Mouse (Mus musculus): ENCODE results near the gene Gpr160.
"Not testable (repeated sequence)": the region's sequence is repeated elsewhere in the genome, so short reads cannot be mapped to it uniquely, and the experiment has no call there.

Gpr160 gene

DNA sequence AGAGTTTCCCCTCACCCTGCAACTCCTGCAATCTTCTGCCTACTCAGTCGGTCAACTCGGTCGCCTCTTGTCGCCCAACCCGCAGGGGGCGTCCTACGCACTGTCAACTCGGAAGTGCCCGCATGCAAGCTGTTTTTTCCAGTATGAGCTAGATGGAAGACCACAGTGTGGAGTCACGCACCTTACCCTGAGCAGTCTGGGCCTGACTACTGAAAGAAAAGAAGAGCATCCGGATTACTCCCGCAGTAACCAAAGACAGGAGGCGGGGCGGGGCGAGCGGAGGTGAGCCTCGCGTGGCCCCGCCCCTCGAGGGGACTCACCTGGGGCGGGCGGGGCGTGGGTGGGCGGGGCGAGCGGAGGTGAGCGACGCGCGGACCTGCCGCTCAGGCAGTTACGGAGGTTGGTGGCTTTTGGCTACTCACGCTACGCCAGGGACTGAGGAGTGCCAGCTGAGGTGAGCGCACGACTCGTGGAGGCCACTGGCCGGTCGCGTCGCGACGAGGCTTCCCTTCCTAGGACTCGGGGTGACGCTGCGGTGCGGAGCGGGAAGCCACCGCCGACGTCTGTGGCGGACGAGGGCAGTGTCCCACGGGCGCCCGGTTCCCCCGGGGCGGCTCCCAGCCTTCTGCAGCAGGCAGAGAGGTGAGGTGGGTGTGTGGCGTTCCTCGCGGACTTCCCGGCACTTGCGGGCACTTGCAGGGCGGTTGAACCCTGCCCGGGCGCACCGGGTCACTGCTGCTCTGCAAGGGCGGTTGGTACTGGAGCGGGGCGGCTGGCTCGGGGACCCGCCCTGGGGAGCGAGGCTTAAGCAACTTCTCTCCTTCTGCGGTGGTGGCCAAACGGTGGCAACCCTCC is at the start of gene Gpr160:
Gene Gpr160, plus strand, starts transcription at position 347 of the 855 bp plus-strand sequence.
- peak; percentile 79 to 91 for DNase-seq (ENCODE audit: inconsistent age in 2 of 2, low spot score in 1 of 2)

DNA sequence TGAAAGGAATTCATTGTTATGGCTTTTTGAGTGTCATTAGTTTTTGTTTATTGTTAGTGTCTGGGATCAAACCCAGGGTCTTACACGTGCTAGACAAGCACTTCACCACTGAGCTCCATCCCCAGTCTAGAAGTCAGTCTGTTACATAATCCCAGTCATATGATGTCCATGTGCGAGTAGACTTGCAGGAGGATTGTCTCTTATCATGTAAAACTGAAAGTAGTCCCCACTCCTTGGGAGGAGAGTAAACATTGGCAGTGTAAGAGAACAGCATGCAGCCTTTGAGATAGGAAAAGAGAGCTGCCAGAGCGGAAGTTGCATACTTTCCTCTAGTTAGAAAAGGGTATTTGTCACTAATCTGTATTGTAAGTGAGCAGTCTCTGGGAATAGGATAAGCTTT is 42.9 kb upstream of the Gpr160 start:
- DNase-seq (ENCODE audit: inconsistent age in 2 of 2, low spot score in 1 of 2), result no peak

DNA sequence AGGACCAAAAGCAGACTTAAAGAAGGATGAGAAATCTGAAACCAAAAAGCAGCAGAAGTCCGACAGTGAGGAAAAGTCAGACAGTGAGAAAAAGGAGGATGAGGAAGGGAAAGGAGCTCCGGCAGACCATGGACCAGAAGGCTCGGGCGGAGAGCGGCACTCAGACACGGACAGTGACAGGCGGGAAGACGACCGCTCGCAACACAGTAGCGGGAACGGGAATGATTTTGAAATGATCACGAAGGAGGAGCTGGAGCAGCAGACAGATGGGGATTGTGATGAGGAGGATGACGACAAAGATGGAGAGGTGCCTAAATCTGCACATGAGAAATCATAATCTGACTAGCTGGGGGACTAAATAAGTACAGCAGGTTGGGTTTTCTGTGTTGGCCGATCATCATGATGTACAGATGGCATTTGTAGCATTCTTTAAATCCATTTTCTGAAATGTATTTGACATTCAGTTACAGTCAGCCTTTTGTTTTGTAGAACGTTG is 37.1 kb upstream of the Gpr160 start:
- no peak for DNase-seq (ENCODE audit: inconsistent age in 2 of 2, low spot score in 1 of 2)

DNA sequence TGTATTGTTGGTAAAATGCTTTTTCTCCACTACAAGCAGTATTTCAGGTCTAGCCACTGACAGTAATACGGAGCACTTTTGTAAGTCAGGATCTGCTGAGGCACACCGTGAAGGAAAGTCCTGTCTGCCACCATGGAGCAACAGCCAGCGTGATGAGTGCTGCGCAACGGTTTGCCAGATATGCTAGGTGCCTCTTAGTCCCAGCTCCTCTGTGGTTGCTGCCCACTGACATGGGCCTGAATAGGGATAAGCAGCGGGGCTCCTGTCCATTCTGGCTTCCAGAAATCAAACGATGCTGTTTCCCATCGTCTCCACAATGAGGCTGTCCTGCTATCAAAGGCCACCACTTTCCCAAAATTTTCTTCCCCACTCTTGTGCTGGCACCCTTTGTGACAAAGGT is 33.6 kb upstream of the Gpr160 start:
- no peak for DNase-seq (ENCODE audit: inconsistent age in 2 of 2, low spot score in 1 of 2)

DNA sequence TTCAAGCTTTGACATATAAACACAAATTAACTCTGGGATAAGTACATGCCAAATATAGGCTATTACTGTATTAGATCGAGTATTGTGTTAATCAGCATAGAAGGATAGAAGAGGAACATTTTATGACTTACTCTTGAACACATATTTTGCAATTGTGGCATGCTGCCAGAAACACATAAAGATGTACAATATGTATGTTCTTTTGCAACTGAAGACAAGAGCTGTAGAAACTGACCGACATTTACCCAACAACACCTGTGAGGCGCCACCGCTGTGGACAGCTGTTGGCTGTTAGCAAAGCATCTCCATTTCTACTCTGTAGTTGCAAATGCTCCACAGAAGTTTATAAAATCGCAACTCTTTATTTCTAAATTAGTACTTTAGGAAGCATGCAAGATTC is 29.7 kb upstream of the Gpr160 start:
- no peak for DNase-seq (ENCODE audit: inconsistent age in 2 of 2, low spot score in 1 of 2)

DNA sequence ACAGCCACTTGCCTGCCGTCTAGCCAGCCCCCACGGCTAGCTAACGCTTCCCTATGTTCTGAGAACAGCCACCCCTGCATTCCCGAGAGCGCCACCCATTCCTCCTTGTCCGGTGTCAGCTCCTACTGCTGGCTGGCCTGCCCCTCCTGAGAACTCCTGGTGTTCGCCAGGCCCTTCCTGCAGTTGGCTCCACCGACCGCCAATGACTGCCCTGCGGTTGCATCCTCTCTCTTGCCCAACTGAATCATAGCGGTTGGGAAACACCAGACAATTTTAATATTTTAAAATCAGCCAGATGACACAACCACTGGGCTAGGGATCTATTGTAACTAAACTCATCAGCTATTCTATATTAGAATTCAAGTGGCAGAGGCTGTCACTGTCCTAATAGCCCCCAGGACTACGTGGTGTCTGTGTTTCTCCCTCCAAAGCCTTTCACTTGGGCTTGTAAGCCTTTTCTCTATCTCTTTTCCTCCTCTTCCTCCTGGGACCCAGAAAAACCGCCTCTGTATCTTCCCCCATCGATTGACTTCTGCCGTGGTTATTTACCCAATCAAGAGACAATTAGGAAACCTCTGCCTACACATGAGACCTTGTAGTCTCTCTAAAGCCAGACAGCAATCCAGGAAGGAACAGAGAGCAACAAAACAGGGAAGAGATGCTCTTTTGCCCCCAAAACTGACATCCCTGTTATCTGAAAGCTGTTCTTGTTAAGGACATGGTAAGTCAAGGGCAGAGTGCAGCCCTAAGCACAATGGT is 23.7 kb upstream of the Gpr160 start:
- peak in 1 of 2 experiments; percentile 44 for DNase-seq (ENCODE audit: inconsistent age in 2 of 2, low spot score in 1 of 2)

DNA sequence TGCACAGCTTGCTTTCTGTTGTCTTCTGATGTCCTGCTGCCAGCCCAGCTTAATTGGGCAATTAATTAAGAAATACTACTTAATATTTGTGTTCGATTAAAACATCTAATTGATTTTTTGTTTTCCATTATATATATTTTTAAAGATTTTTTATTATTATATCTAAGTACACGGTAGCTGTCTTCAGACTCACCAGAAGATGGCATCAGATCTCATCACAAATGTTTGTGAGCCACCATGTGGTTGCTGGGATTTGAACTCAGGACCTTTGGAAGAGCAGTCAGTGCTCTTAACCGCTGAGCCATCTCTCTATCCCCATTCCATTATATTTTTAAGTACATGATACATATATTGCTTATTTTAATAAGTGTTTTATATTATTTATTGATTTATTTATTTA is 22.5 kb upstream of the Gpr160 start:
- DNase-seq (ENCODE audit: inconsistent age in 2 of 2, low spot score in 1 of 2), result no peak

DNA sequence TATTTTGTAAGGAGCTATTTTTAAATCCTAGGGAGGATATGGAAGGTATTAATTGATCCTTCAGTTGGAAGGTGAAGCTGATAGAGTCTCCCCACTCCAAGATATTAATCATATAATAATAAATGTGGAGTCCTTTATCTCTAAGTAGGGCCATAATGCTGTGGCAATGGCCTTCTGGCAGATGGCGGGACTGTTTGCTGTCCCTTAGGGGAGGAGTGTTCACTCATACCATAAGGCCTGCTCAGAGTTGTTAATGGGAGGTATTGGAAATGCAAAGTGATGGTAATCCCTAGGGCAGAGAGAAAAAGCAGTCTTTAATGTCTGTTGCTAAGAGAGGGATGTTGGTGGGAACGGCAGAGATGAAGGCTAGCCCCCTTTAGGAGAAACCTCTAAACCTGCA is 10.0 kb upstream of the Gpr160 start:
- no peak for DNase-seq (ENCODE audit: inconsistent age in 2 of 2, low spot score in 1 of 2)

DNA sequence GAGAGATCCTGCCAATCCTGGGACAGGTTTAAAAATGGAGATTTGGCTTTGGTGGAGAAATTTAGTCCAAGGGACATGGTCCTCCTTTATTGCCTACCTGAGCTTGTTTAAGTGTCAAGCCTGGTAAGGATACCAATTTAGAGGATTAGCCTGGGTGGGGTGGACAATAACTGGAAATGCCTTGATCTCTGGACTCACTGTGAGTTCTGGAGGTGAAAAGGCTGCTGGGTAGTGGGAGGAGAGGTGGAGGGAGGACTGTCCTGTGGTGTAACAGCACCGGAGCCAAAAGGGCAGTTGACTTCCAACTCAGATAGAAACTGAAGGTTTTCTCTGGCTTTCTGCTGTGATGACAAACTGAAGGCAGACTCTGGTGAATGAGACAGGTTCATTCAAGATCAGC is 8.3 kb upstream of the Gpr160 start:
- DNase-seq (ENCODE audit: inconsistent age in 2 of 2, low spot score in 1 of 2), result no peak

DNA sequence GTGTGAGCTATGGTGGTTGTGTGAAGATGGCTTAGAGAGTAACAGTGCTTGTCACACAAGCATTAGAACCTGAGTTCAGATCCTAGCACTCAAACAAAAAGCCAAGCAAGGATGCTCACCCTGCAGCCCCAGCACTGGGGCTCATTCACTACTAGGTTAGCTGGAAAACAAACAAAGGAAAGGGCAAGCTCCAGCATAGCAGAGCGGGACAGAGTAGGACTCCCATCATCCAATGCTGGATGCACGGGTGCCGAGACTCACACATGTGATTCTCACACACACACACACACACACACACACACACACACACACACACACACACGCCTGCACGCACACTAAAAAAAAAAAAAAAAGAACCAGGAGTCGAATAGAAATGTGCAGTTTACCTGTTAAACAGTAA is 4.3 kb upstream of the Gpr160 start:
- DNase-seq (ENCODE audit: inconsistent age in 2 of 2, low spot score in 1 of 2), result no peak

DNA sequence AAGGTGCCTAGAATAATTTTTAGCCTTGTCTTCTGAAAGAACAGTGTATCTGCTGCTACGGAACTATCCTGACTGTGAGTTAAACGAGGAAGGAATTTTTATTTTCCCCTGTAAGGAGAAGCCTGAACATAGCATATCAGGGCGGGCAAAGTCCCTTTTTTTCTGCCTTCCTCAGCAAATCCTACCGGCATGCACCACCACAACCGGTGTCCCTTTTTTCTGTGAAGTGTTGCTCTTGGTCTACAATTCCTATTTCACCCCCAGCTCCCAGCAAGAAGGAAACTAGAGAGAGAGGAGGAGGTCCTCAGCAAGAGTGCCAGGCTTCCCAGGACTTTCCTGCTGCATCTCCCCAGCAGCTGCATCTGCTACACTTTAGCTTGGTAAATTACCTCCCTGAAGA is 2.2 kb upstream of the Gpr160 start:
- no peak for DNase-seq (ENCODE audit: inconsistent age in 2 of 2, low spot score in 1 of 2)

DNA sequence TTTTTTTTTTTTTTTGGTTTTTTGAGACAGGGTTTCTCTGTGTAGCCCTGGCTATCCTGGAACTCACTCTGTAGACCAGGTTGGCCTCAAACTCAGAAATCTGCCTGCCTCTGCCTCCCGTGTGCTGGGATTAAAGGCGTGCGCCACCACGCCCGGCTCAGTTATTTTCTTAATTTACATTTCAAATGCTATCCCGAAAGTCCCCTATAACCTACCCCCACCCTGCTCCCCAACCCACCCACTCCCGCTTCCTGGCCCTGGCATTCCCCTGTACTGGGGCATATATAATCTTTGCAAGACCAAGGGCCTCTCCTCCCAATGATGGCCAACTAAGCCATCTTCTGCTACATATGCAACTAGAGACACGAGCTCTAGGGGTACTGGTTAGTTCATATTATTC is 3.8 kb downstream of the Gpr160 start:
- DNase-seq (ENCODE audit: inconsistent age in 2 of 2, low spot score in 1 of 2), result not testable (repeated sequence)

DNA sequence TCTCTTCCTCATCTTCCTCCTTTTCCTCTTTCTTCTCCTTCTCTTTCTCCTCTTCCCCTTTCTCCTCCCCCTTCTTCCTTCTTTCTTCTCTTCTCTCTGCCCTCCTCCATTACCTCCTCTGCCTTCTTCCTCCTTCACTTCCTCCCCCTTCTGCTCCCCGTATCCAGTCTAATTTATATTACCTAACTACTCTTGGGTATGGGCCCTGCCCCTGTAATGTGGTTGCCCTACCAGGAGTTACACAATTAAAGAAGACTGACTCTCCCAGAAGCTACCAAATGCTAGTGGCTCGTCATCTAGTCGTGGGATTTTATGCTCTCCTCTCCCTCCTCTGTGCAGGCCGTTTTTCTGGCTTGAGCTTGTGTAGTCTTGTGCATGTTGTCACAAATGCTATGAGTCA is 5.0 kb downstream of the Gpr160 start:
- DNase-seq (ENCODE audit: inconsistent age in 2 of 2, low spot score in 1 of 2), result no peak

DNA sequence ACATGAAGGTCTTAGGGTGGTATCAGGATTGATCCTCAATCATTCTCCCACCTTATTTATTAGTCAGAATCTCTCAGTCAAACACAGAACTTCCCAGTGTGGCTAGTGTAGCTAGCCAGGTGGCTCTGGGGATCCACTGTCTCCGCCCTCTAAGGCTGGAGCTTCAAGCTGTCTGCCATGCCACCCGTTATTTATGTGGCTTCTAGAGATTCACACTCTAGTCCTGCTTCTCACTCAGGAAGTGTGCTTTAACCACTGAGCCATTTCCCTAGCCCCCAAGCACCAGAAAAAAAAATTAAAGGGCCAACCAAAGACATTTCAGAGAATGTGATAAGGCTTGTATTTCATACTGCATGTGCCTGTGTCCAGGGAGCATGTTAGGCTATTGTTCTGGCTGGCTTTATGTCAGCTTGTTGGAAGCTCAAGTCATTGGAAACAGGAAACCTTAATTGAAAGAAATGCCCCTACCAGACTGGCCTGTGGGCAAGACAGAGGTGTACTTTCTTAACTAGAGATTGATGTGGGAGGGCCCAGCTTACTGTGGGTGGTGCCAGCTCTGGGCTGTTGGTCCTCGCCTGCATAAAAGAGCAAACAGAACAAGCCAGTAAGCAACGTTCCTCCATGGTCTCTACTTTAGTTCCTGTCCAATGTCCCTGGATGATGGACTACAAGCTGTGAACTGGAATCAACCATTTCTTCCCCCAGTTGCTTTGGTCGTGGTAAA is 8.1 kb downstream of the Gpr160 start:
- no peak for DNase-seq (ENCODE audit: inconsistent age in 2 of 2, low spot score in 1 of 2)

DNA sequence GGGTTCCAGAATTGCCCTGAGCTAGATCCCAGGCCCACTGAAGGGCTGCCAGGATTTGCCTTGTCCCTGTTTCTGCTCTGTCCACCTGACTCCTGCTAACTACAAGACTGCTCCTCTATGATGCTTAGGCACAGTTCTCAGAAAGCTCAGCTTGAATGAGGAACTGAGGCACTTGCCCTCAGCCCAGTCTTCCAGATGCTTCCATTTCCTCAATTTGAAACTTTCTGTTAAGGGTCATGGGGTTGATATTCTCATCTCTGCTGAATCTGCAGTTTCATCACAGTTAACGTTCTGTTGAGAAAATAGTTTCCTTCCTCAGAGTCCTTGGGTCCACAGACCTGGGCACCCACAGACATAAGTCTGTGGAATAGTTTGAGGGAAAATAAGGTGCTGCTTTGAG is 8.9 kb downstream of the Gpr160 start:
- DNase-seq (ENCODE audit: inconsistent age in 2 of 2, low spot score in 1 of 2), result no peak

DNA sequence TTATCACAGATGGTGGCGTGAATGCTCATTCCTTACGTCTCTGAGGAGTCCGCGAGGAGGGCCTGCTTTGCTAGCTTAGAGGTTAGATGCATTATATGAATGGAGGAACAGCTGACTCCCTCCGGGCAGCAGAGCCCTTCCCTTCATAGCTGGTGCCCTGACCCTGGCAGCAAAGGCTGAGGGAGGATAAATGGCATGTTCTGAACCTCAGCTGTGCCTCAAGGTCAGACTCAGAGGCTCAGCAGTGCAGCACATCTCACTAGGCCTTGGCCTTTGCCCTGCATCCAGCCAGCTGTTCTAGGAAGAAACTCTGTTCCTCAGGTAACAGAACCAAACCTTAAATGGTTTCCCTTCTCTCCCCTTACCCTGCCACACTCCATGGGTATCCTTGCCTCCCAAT is 12.4 kb downstream of the Gpr160 start:
- peak; percentile 75 to 77 for DNase-seq (ENCODE audit: inconsistent age in 2 of 2, low spot score in 1 of 2)

DNA sequence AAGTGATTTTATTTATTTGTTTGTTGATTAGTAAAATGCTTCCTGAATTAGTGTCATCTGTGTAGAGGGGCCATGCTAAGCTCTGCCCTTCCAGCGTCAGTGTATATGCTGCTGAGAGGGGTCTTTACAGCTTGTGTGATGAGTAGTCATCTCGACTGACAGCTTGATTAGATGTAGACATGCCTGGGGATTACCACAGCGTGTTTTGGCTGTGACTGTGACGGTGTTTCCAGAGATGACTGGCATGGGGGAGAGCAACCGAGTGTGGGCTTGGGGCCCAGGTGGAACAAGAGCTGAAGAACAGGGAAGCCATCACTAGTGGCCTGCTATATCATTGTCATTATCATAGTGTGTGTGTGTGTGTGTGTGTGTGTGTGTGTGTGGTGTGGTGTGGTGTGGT is 12.9 kb downstream of the Gpr160 start:
- no peak for DNase-seq (ENCODE audit: inconsistent age in 2 of 2, low spot score in 1 of 2)

DNA sequence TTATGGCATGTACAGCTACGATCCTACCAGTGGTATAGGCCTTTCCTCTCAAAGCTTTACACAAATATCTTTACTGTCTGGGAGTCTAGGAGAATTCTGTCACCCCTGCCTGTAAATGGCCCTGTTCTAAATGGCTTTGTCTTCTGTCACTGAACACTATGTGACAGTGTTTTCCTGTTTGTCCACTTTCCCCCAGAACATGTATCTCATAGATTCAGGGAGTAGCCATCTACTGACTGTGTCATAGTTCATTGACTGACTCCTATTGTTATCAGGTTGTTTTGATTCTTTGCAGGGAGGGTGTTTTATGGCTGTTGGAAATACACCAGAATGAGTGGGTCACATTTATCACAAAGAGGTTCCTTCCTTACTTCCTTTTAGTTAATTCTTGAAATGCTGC is 14.2 kb downstream of the Gpr160 start:
- no peak for DNase-seq (ENCODE audit: inconsistent age in 2 of 2, low spot score in 1 of 2)

DNA sequence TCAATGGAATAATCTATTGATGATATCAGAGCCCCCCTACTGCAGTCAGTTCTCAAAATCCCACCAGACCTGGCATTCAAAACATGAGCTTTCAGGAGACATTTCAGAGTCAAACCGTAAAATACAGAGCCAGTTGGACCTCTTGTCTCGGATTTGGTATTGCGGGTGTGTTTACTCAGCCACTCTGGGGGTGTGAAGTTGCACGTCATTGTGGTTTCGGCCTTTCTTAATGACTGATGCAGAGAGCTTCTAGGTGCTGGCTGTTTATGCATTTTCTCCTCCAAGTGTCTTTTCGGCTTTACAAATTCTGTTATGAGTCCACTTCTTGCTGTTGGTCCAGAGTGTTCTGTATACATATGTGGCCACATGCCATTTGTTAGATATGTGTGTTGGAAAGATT is 21.0 kb downstream of the Gpr160 start:
- DNase-seq (ENCODE audit: inconsistent age in 2 of 2, low spot score in 1 of 2), result no peak

DNA sequence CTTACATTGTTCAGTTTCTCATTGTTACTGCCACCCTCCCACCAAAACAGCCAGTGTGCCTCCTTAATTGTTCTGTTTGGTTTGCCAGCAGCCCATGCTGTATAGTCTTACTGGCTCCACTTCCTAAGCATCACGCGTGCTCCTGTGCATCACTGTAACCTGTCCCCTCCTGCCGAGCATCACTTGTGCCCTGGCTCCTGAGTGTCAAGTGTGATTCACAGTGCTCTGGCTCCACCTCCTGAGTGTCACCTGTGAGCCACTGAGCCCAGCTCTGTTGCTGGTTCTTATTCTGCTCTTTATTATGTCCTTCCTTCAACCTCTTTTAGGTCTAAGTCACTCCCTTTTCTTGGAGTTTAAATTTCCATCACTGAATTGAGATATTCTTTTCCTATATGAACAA is 31.7 kb downstream of the Gpr160 start:
- no peak for DNase-seq (ENCODE audit: inconsistent age in 2 of 2, low spot score in 1 of 2)

DNA sequence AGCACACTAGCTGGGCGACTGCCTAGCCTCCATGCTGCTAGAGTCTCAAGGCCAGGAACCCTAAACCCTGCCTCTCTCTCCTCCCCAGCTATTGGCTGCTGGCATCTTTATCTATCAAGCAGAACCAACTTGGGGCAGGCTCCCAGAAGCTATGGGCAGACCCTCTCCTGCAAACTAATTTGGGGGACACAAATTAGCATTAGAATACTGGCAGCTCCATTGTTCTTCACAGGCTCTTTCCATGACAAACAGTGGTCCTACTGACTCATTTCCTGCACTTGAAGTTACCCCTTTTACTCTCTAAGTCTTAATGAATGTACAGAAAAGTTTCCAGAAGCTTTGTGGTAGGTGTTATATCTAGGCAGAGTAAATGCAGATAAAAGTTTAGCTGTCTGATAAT is 33.3 kb downstream of the Gpr160 start:
- no peak for DNase-seq (ENCODE audit: inconsistent age in 2 of 2, low spot score in 1 of 2)

DNA sequence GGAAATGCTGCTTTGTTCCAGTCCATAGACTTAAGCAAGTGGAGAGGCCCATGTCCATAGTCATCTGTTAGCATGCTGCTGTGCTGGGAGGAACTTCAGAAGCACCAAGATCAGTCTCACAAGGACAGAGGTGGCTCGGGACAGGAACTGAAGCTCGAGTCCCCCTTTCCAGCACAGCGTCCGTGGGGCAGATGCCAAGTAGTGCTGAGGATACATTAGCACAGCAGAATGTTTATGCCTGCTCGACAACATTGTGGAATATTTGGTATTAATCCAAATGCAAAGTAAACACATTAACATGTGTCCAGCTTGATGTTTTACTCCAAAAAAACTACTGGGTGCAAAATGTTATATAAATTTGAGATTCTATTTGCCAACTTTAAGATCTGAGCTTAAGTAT is 41.0 kb downstream of the Gpr160 start:
- no peak for DNase-seq (ENCODE audit: inconsistent age in 2 of 2, low spot score in 1 of 2)
